Mouse (Mus musculus) embryonic fibroblast, embryonic 13.5 days (primary cell): Measurements from ENCODE around the gene Renbp.

Source experiments
- CTCF ChIP-seq: IDR thresholded peaks from 2 replicates; pipeline ENCODE4 v1.5.1; 2011; ENCODE audit warnings: mild to moderate bottlenecking, control low read depth, low read length, moderate library complexity, borderline replicate concordance; ENCODE audit not compliant: insufficient read depth
- POLR2A ChIP-seq: IDR thresholded peaks from 2 replicates; pipeline ENCODE4 v1.6.1; 2011; ENCODE audit warnings: low read depth, mild to moderate bottlenecking, control low read depth, low read length, moderate library complexity

DNA sequence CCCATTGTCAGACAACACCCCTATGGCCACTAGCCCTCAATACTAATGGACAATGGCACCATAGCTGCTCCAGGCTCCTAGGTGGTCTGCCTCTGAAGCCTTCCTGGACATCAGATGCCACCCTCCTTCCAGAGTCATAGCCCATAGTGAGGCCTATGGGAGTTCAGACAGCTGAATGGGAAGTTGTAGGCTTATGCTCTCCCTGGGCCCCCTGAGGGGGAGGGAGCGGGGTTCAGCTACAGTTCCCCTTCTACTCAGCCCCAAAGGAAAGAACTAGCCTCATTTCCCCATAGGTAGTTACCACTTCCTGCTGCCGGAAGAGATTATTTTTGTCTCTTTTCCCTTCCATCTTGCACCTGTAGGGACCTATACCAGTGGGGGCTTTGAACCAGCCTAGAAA lies 19.1 kb downstream of the Renbp start:
- TF ChIP-seq POLR2A (no peak), CTCF (no peak)
